Mouse (Mus musculus) thymus, postnatal 10 days (tissue): ENCODE measurements at regions not wholly inside any gene's neighbourhood (a gene's known extent, or its start where the extent isn't known, plus 50 kb on each side); places are given as distances from the start of the nearest gene placed in this dataset.
A peak's percentile ranks its signal among the peaks of the same experiment; 100 is the strongest.

Experiments used
- DNase-seq, 2 experiments: peaks; one replicate each; pipeline ENCODE4 v3.0.0; 2021; ENCODE audit warnings: low spot score in 2 of 2

- DNase-seq, result peak in 1 of 2 experiments; percentile 6
Observed at GRCm38 (mm10) chr12:38928786-38929351, 149.7 kb downstream of the Etv1 start.

- no peak for DNase-seq
Observed at GRCm38 (mm10) chr12:38929644-38930043, 150.5 kb downstream of the Etv1 start.

GRCm38 (mm10) chr12:38931769-38932168 is 152.6 kb downstream of the Etv1 start:
- no peak for DNase-seq

GRCm38 (mm10) chr12:38959605-38960004 is 180.4 kb downstream of the Etv1 start:
- DNase-seq, result no peak

- no peak for DNase-seq
Observed at GRCm38 (mm10) chr12:38962302-38962701, 183.1 kb downstream of the Etv1 start.

GRCm38 (mm10) chr12:38970347-38970746 is 191.2 kb downstream of the Etv1 start:
- no peak for DNase-seq

- DNase-seq, result no peak
Observed at GRCm38 (mm10) chr12:38972205-38972604, 193.0 kb downstream of the Etv1 start.

- no peak for DNase-seq
Observed at GRCm38 (mm10) chr12:38975508-38975907, 196.3 kb downstream of the Etv1 start.

- DNase-seq, result no peak
Observed at GRCm38 (mm10) chr12:38982423-38982822, 203.2 kb downstream of the Etv1 start.

- no peak for DNase-seq
Observed at GRCm38 (mm10) chr12:38985909-38986308, 206.7 kb downstream of the Etv1 start.

GRCm38 (mm10) chr12:38986346-38986745 is 207.2 kb downstream of the Etv1 start:
- no peak for DNase-seq

- no peak for DNase-seq
Observed at GRCm38 (mm10) chr12:38987277-38987676, 208.1 kb downstream of the Etv1 start.

GRCm38 (mm10) chr12:38987819-38988218 is 208.6 kb downstream of the Etv1 start:
- DNase-seq, result no peak

GRCm38 (mm10) chr12:39027179-39027578 is 248.0 kb downstream of the Etv1 start:
- no peak for DNase-seq

- DNase-seq, result no peak
Observed at GRCm38 (mm10) chr12:39027948-39028347, 248.8 kb downstream of the Etv1 start.

- no peak for DNase-seq
Observed at GRCm38 (mm10) chr12:39033982-39034381, 254.8 kb downstream of the Etv1 start.

GRCm38 (mm10) chr12:39036466-39037037 is 257.4 kb downstream of the Etv1 start:
- DNase-seq, result no peak

- no peak for DNase-seq
Observed at GRCm38 (mm10) chr12:39038077-39038476, 258.9 kb downstream of the Etv1 start.

GRCm38 (mm10) chr12:39038656-39039055 is 259.5 kb downstream of the Etv1 start:
- no peak for DNase-seq

- DNase-seq, result no peak
Observed at GRCm38 (mm10) chr12:39047126-39047525, 267.9 kb downstream of the Etv1 start.

GRCm38 (mm10) chr12:39048441-39048840 is 269.3 kb downstream of the Etv1 start:
- DNase-seq, result no peak

- DNase-seq, result no peak
Observed at GRCm38 (mm10) chr12:39048958-39049357, 269.8 kb downstream of the Etv1 start.

GRCm38 (mm10) chr12:39070331-39071045 is 291.3 kb downstream of the Etv1 start:
- DNase-seq, result no peak
